Mouse (Mus musculus) Patski (cell line): ENCODE measurements around the gene Sectm1a. TPM values are rescaled to one million over a fixed set of nuclear protein-coding genes. Genes with fewer than 3 reads are reported as not detected.

Experiments
- ATAC-seq: fragments of 100-300 bp; one replicate; pipeline ENCODE4 v1.8.0; 2021
- CTCF ChIA-PET: fragments of 350-600 bp; sonication (Branson Sonifier 250); formaldehyde crosslinking; loops from one replicate; lab custom pipeline; 2022; ENCODE audit warnings: inconsistent platforms; lab: Charles Lee
- POLR2A ChIA-PET: fragments of 350-600 bp; sonication (Branson Sonifier 250); formaldehyde crosslinking; loops from one replicate; lab custom pipeline; 2022; ENCODE audit warnings: antibody characterized with exemption, inconsistent platforms; lab: Charles Lee
- DNase-seq: peaks from one replicate; pipeline ENCODE4 v3.0.0-alpha.2; 2011; ENCODE audit warnings: low read depth, low spot score
- H3K27me3 ChIP-seq: fragments of 371-371 bp; one replicate; pipeline ENCODE4 v1.5.1; 2021
- CTCF ChIP-seq: fragments of 100-300 bp; IDR thresholded peaks from one replicate; pipeline ENCODE4 v1.5.1; 2021
- in situ Hi-C: fragments of 300-500 bp; cut with MboI; formaldehyde crosslinking; loops from 3 replicates; pipeline ENCODE4 v1.11.1; 2018; ENCODE audit warnings: low pct_unique_long_range_greater_than_20kb, mixed read lengths
- polyA plus RNA-seq: library from polyadenylated mRNA; unstranded; gene quantifications from one replicate; pipeline ENCODE4 v1.2.3, GENCODE M21; 2021

The Sectm1a gene
- 0.13 TPM for polyA plus RNA-seq

GRCm38 (mm10) chr11:121081120-121081519 lies at the start of gene Sectm1a:
TSS of gene Sectm1a (minus strand) at chr11:121081220.
- CTCF ChIA-PET, result interaction anchor here (1.0 to 2.1 kb wide), 3 partner anchors 12 to 31 kb away, joined by 3 to 5 read pairs (median 3); no protein-coding TSS in a partner anchor
- ATAC-seq (no peak), DNase-seq (no peak)
- H3K27me3 ChIP-seq, result peaks cover 2% of the 10 kb centered on the region
- POLR2A ChIA-PET, result no interaction called here
- in situ Hi-C loops, result no loop called here
- no peak for TF ChIP-seq CTCF

GRCm38 (mm10) chr11:121129616-121130015 lies 48.6 kb upstream of the Sectm1a start:
- H3K27me3 ChIP-seq, result peaks cover 44% of the 10 kb centered on the region
- no peak for TF ChIP-seq CTCF
- ATAC-seq (no peak), DNase-seq (no peak)
- in situ Hi-C loops, result loop anchor here (5.0 to 10.0 kb wide), 2 partner anchors 67 to 225 kb away; partner anchors contain the start of gene Sectm1b
- ChIA-PET CTCF (interaction anchor here (2.2 kb wide), 1 partner anchor 11 kb away, joined by 7 read pairs; no protein-coding TSS in a partner anchor), POLR2A (no interaction called here)

- in situ Hi-C loops, result loop anchor here (10.0 kb wide), 1 partner anchor 223 kb away; no protein-coding TSS in a partner anchor
- ATAC-seq (no peak), DNase-seq (no peak)
- H3K27me3 ChIP-seq, result peaks cover 28% of the 10 kb centered on the region
- CTCF ChIA-PET, result interaction anchor here (1.4 to 2.1 kb wide), 4 partner anchors 12 to 58 kb away, joined by 3 to 5 read pairs (median 4); no protein-coding TSS in a partner anchor
- TF ChIP-seq CTCF, result no peak
- POLR2A ChIA-PET, result no interaction called here
Observed at GRCm38 (mm10) chr11:121127441-121127840, 46.4 kb upstream of the Sectm1a start.

GRCm38 (mm10) chr11:121126395-121126794 lies 45.4 kb upstream of the Sectm1a start:
- CTCF ChIA-PET, result interaction anchor here (0.7 to 2.1 kb wide), 7 partner anchors 13 to 67 kb away, joined by 3 to 5 read pairs (median 3); no protein-coding TSS in a partner anchor
- no peak for ATAC-seq
- no peak for DNase-seq
- POLR2A ChIA-PET, result no interaction called here
- TF ChIP-seq CTCF, result peak; percentile 75
- H3K27me3 ChIP-seq, result peaks cover 21% of the 10 kb centered on the region
- in situ Hi-C loops, result loop anchor here (10.0 kb wide), 1 partner anchor 222 kb away; no protein-coding TSS in a partner anchor

GRCm38 (mm10) chr11:121125522-121126172 lies 44.6 kb upstream of the Sectm1a start:
- no peak for ATAC-seq
- CTCF ChIA-PET, result interaction anchor here (0.7 to 2.1 kb wide), 6 partner anchors 14 to 134 kb away, joined by 3 to 5 read pairs (median 3); partner anchors contain the start of gene Csnk1d
- peaks cover 14% of the 10 kb centered on the region for H3K27me3 ChIP-seq
- in situ Hi-C loops, result loop anchor here (10.0 kb wide), 1 partner anchor 221 kb away; no protein-coding TSS in a partner anchor
- DNase-seq, result no peak
- no peak for TF ChIP-seq CTCF
- POLR2A ChIA-PET, result no interaction called here

GRCm38 (mm10) chr11:121123438-121123837 lies 42.4 kb upstream of the Sectm1a start:
- CTCF ChIA-PET, result interaction anchor here (1.3 kb wide), 1 partner anchor 70 kb away, joined by 3 read pairs; no protein-coding TSS in a partner anchor
- DNase-seq (no peak), ATAC-seq (no peak)
- TF ChIP-seq CTCF, result no peak
- in situ Hi-C loops, result loop anchor here (10.0 kb wide), 1 partner anchor 219 kb away; no protein-coding TSS in a partner anchor
- peaks cover under 1% of the 10 kb centered on the region for H3K27me3 ChIP-seq
- POLR2A ChIA-PET, result no interaction called here

GRCm38 (mm10) chr11:121122024-121122670 lies 41.1 kb upstream of the Sectm1a start:
- ChIA-PET POLR2A (no interaction called here), CTCF (interaction anchor here (0.9 kb wide), 1 partner anchor 18 kb away, joined by 4 read pairs; no protein-coding TSS in a partner anchor)
- in situ Hi-C loops, result loop anchor here (10.0 kb wide), 1 partner anchor 217 kb away; no protein-coding TSS in a partner anchor
- ATAC-seq (no peak), DNase-seq (no peak)
- no peak for TF ChIP-seq CTCF
- H3K27me3 ChIP-seq, result no peaks in the 10 kb centered on the region

GRCm38 (mm10) chr11:121121151-121121550 lies 40.1 kb upstream of the Sectm1a start:
- no peak for TF ChIP-seq CTCF
- CTCF ChIA-PET, result interaction anchor here (1.2 kb wide), 2 partner anchors 9 to 27 kb away, joined by 3 read pairs; no protein-coding TSS in a partner anchor
- DNase-seq (no peak), ATAC-seq (no peak)
- H3K27me3 ChIP-seq, result no peaks in the 10 kb centered on the region
- POLR2A ChIA-PET, result no interaction called here
- in situ Hi-C loops, result loop anchor here (10.0 kb wide), 1 partner anchor 216 kb away; no protein-coding TSS in a partner anchor

- CTCF ChIA-PET, result interaction anchor here (1.3 kb wide), 1 partner anchor 14 kb away, joined by 3 read pairs; no protein-coding TSS in a partner anchor
- in situ Hi-C loops, result no loop called here
Observed at GRCm38 (mm10) chr11:121118577-121118976, 37.6 kb upstream of the Sectm1a start, which contains the start of gene Tex19.2. TSS of gene Tex19.2 (minus strand) at chr11:121118677.

GRCm38 (mm10) chr11:121118106-121118505 lies 37.1 kb upstream of the Sectm1a start:
- H3K27me3 ChIP-seq, result no peaks in the 10 kb centered on the region
- no peak for ATAC-seq
- in situ Hi-C loops, result no loop called here
- CTCF ChIA-PET, result interaction anchor here (1.3 kb wide), 1 partner anchor 13 kb away, joined by 3 read pairs; no protein-coding TSS in a partner anchor
- POLR2A ChIA-PET, result no interaction called here
- DNase-seq, result no peak
- no peak for TF ChIP-seq CTCF

More at GRCm38 (mm10) chr11:121118577-121118976, 37.6 kb upstream of the Sectm1a start, which contains the start of gene Tex19.2:
- POLR2A ChIA-PET, result no interaction called here
- ATAC-seq, result no peak
- H3K27me3 ChIP-seq, result no peaks in the 10 kb centered on the region
- DNase-seq, result no peak
- TF ChIP-seq CTCF, result no peak
